Mouse (Mus musculus) ovary, adult 18-20 months (tissue): ENCODE measurements at regions not wholly inside any gene's neighbourhood (a gene's known extent, or its start where the extent isn't known, plus 50 kb on each side); places are given as distances from the start of the nearest gene placed in this dataset.
"Not testable (repeated sequence)": the region's sequence is repeated elsewhere in the genome, so short reads cannot be mapped to it uniquely, and the experiment has no call there.

Experiments used
- DNase-seq: peaks from one replicate; pipeline ENCODE4 v3.0.0; 2022; ENCODE audit warnings: low spot score, mixed read lengths

DNA sequence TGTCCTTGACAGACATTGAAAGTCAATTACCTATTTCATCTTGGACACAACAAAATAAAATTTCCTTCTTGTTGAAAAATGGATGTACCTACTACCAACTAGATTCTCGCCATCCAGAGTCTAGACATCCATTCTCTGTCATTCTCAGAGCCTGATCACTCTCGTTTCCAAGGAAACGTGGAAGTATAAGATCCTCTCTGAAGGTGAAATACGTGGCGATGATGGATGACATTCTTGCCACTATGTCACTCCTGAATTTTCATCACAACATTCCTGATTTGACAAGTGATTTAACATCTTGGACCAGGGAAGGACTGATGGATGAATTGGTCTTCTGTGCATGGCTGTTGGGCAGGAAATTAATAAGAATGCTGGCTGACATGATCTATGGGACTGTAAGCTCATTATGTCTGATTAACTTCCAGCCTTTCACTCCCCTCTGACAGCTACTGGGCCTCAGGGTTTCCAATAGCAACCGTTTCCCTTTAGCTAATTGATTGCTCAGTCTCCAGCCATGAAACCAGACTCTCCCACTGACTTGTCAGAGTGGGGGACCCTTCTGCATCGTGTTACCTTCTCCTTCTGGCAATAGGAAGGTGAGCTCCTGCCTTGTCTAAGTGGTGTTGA, 140.7 kb upstream of the Gm12728 start:
- DNase-seq: no peak

DNA sequence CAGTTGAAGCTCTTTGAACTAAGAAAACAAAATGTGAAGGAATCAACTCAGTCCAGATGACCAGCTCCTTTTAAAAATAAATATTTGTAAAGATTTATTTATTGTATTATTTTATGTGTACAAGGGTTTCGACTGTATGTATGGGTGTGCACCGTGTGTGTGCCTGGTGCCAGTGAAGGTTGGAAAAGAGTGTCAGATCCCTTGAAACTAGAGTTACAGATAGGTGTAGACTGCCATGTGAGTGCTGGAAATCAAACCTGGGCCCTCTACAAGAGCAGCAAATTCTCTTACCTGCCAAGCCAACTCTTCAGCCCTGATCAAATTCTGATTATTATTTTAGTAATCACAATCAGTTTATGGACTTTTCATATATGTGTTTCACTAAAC, 140.2 kb upstream of the Gm12728 start:
- no peak for DNase-seq

DNA sequence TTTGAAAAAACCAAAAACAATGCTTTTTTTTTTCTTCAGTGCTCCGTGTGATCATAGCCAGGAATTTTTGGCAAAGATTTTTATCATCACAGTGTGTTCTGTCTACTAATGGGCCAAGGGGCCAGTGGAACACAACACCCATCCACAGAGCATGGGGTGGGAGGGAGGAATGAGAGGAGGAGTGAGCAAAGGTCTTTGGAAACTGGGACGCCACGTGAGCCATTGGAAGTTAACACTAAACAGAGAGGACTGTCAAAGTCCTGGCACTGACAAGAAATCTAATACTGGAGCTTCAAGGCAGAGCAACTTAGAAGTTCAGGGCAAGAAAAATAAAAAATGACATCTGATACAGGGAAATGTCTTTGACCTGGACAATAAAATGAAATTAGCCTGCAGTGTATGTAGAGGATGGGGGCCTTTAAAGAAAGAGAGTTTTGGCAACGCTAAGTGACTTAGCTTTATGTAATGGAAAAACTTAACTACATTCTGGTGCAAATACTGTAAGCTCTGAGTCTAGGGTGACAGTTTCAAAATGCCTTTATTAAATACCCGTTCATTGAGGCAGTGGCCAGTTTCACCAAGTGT, 133.5 kb upstream of the Gm12728 start:
- DNase-seq: no peak

DNA sequence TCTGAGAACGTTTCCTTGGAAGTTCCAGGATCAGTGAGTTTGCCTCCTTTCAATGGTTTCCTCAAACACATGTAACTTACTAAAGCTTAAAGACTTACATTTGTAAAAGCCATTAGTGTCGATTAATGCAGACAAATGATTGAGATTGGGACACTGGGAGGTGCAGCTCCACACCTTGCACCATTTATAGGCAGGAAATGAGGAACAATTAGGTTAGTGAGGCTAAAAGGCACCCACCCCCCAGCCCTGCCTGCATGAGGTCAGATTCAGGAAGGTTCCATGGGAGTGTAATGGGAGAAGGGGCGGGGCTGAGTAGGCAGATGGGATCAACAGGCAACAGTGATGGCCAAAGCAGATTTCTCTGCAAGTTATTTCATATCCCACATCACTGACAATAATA, 131.1 kb upstream of the Gm12728 start:
- no peak for DNase-seq

DNA sequence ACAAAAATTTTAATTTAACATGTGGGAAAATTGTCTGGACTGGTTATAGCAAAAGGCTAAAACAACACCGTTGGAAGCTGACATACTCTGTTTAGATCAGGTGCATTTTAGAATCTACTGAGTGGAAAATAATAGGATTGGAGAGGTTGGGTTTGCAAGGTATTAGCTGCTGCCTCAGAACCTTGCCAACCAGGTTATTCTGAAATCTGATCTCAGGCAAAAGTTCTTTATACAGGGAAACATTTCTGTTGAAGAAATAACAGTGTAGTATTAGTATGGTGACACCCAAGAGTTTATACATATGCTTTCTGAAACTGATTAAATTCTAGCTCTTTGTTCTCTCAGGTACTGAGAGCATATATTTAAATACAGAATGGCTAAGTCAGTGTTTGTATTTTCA, 113.0 kb upstream of the Gm12728 start:
- DNase-seq: no peak

DNA sequence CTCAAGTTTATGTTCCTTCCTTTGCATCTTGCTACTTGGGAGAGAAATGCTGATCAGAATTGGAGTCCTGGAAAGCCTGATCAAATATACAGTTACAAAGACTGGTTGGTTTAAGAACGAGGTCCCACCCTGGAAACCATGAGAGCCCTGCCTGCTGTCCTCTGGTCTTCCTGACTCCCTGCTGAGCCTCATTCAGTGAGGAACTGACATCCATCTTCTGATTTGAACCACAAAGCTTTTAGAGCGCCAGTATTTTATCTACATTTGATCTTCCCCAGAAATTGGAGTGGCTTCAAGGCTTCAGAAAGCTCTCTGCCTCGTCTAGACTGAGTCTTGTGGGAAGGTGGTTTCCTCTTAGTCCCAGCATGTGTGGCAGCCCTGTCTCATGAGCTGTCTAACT, 99.0 kb upstream of the Gm12728 start:
- no peak for DNase-seq

DNA sequence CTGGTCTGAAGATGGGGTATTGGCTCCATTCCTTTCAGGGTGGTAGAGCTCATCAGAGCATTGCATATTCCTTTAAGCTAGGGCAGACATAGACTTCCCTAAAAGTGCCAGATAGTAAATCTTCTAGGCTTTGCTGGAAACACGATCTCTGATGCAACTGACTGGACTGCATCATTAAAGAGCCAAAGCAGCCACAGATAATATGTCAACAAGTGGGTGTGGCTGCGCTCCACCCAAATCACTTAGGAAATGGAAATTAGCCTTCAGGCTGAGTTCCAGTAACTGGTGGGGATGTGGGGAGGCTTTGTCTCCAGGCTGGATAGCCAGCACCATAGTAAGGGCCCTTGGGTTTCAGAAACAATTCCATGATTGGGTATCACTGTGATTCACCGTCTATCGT, 97.3 kb upstream of the Gm12728 start:
- no peak for DNase-seq

DNA sequence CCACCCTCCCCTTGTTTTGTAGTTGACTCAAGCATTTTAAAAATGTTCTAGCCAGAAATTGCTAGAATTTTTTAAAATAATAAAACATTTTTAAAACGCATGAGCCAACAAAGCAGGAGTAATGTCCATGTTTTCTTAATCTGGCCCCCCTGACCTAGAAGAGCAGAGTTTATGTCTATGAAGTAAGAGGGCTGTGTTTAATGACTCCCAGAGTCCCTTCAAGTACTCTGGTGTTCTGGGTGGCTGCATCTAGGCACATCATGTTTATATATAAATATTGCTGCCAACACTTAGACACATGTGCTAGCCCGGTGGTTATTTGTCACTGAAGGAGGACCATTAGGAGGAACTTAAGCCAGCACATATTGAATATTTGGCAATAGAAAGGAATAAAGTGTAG, 93.8 kb upstream of the Gm12728 start:
- DNase-seq: no peak

DNA sequence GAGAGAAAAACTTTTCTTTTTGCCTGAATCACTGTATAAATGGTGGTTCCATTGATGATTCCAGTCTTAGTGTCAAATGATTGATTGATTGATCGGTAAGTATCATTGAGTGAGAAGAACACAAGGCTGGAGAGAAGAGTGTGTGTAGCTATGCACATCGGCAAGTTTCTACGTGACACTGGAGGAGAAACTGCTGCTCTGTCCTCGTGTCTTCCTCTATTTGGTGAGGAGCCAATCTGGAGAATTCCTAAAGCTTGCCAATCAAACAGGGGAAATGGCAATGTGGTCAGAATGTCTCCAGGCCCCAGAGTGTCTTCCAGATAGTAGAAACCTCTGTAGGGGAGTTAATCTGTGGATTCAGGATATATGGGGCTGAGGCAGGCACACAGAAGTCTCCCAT, 92.5 kb upstream of the Gm12728 start:
- no peak for DNase-seq

DNA sequence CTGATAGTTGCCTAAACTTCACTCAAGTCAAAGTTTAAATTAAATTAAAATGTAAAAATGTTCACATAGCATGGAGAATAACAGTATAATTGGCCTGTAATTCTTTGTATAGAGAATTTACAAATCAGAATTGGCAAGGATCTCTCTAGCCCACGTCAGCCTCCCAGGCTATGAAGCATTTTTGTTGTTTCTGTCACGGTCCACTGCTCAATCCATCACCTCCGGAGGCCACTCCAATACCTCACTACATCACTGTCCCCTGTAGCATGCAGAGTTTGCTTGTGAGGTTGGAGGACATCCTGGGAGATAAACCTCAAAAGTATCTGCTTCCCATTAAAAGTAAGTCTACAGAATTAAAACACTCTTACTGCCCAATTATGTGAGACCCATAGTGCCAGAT, 87.6 kb upstream of the Gm12728 start:
- DNase-seq: no peak

DNA sequence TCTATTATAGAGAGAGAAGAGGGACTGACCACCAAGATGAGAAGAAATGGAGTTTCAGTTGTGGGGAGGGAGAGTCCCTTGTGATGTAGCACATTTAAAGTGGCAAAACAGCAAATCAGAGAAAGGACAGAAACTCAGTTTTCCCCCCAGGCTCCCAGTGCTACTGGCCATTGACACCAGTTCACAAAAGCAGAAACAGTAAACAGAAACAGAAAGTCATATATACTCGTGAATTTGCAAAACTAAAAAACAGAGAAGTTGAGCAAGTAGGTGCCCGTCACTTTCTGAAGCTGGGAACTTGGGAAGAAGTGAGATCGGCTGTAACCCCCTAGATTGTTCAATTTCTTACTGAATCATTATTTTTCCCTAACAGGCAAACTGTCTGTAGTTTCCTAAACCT, 86.3 kb upstream of the Gm12728 start:
- DNase-seq: no peak

DNA sequence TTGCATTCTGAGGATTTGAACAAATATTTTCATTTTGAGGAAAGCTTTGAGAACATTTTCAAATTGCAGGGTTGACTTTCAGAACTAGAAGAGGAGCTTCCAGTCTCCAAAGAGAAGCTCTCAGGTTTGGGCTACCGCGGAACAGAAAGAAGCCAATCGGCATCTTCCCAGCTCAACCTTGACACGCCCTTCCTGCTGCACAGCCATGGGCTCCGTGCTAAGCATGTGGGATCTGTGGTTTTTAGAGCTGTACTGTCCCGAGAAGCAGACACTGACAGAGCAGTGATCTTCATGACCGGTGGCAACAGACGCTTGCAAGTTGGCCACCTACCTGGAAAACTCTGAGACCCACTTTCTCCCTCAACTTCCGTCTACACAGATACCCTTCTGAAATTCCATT, 85.4 kb upstream of the Gm12728 start:
- no peak for DNase-seq

DNA sequence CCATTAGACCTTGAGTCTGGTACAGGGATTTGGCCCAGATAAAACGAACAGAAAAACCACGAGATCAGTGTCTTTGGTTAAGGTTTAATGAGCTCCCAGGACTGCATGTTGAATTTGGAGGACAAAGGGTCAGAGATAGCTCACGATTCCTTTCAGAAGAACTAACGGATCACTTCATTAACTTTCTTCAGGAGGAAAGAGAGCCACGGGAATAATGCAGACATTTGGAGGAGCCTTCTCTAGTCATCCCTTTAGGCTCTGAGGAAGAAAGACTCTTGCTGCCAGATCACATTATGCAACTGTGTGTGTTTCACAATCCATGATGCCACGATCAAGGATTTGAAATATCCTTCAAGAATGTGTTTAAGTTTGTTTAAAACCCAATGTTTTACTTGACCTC, 83.7 kb upstream of the Gm12728 start:
- DNase-seq: peak; percentile 40

DNA sequence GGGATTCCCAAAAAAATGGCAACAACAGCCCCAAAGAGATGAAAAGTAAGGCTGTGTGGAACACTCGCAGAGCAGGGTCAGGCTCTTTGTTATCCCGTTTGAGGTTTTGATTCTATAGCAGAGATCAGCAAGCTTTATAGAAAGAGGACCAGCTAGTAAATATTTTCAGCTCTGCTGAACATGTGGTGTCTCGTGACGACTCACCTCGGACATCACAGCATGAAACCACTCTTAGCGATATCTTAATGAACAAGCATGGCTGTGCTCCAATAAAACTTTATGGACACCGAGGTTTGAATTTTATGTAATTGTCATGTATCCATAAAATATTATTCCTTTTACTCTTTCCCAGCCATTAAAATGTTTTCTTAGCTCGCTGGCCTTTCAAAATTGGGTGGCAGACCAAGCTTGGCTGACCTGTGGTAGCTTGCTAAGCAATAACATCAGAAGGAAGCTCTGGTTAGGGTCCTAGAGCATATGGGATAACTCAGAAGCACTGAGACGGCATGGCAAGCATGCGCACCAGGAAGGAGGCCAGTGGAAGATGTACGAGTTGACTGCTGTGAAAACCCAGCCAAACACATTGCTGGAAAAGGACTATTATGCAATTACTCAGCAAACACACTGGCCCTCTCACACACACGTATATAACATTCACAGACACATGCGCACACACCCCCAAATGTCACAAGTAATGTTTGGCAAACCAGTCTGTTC, 81.4 kb upstream of the Gm12728 start:
- DNase-seq: no peak

DNA sequence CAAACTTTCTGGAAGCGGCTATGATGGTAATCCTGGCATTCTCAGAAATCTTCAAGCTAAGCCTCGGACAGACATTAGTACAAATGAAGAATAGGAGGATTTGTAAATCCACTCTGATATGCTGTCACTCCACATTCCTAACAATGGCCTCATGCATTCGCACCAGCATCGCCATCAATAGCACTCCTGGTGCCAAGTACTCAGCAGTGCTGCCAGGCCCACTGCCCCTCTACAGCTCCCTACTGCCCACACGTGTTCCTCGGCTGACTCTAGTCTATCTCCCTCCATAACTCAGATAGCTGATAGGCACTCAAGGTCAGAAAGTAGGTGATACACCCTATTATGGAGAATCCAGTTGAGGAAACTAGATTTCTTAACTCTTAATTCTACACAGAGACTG, 75.7 kb upstream of the Gm12728 start:
- DNase-seq: no peak

DNA sequence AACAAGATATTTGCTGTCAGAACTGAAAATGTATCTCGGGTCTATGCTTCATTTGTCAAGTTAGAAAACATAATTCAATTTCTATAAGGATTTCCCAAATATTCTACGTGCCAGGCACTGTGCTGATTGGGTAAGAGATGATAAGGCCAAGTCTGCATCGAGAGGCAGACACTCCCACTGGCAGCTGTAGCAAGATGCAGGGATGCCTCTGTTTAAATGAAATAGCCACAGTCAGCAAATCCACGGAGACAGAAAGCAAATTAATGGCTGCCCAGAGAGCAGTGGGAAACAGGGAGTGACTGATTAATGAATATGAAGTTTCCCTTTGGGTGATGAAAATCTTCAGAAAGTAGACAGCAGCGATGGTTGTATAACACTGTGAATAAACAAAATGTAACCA, 71.6 kb upstream of the Gm12728 start:
- no peak for DNase-seq

DNA sequence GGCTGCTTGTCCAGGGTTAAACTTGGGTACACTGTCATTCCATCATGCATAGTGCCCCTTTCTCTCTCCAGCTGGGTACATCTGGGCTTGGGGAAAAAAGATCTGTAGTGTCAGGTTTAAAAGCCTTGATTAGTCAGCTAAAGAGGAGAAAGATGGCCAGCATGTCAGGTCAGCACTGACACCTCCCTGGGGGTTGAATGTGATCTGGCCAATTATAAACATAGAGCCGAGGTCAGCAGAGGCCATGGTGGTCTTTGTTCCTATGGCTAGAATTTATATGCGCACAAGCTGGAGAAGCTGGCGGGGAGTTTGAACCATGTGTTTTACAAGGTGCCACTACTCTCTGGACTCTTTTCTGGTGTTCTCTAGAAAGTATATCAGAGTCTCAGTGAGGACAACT, 61.0 kb upstream of the Gm12728 start:
- DNase-seq: no peak

DNA sequence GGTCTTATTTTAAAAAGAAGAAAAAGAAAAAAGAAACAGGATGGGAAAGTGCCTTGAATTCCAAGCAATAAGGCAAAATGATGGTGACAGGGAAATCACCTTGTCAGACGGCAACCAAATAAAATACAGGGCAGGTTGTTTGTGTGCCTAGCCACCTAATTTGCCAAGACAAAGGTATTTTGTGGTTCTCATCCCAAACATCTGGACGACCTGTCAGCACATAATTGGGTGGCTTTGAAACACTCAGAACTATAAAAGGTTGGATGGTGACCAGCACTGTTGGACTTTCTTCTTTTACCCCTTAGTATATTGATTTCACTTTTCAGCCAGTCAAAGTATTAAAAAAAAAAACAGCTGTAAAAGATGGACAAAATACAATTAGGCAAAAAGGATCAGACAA, 58.8 kb upstream of the Gm12728 start:
- no peak for DNase-seq

DNA sequence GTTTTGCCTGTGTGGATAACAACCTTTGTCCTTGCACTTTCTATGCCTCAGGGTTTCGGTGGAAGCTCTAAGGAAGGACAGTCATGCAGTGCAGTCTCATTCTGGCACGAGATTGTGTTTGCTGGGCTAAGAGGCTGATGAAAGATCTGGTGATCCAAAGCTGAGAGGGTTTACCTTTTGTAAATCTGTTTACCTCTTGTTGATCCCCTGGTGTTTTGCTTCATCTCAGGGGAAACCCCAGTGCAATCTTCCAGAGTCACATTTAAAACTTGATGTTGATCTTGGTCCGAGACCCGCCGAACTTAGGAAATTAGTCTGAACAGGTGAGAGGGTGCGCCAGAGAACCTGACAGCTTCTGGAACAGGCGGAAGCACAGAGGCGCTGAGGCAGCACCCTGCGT, 54.6 kb upstream of the Gm12728 start:
- not testable (repeated sequence) for DNase-seq
